Mouse (Mus musculus) MEL (cell line): ENCODE results near the gene Map3k10.

ENCODE experiments used
- CTCF ChIP-seq, 3 experiments: IDR thresholded peaks in 2 of 3; conservative IDR thresholded peaks in 1 of 3; 2 replicates each; pipeline ENCODE4 v1.5.1; 2011 to 2012; ENCODE audit warnings: low read length in 3 of 3, low read depth in 2 of 3, mild to moderate bottlenecking in 2 of 3, improper control_type of control experiment in 1 of 3, inconsistent platforms in 1 of 3, mixed read lengths in 1 of 3, moderate library complexity in 1 of 3; ENCODE audit not compliant: control insufficient read depth in 1 of 3, insufficient read depth in 1 of 3, poor library complexity in 1 of 3, severe bottlenecking in 1 of 3
- E2F4 ChIP-seq: IDR thresholded peaks from 2 replicates; pipeline ENCODE4 v1.6.1; 2011; ENCODE audit warnings: low read depth, low read length, improper control_type of control experiment, borderline replicate concordance
- HCFC1 ChIP-seq: IDR thresholded peaks from 2 replicates; pipeline ENCODE4 v1.6.1; 2012; ENCODE audit warnings: low read depth, mild to moderate bottlenecking, inconsistent platforms, low read length, improper control_type of control experiment, moderate library complexity
- MAFK ChIP-seq: IDR thresholded peaks from 2 replicates; pipeline ENCODE4 v1.6.1; 2011; ENCODE audit warnings: low read depth, mild to moderate bottlenecking, low read length, improper control_type of control experiment, borderline replicate concordance
- MAX ChIP-seq: IDR thresholded peaks from 2 replicates; pipeline ENCODE4 v1.6.1; 2011; ENCODE audit warnings: low read length, improper control_type of control experiment
- MYB ChIP-seq: IDR thresholded peaks from 2 replicates; pipeline ENCODE4 v1.6.1; 2011; ENCODE audit warnings: mild to moderate bottlenecking, low read depth, low read length, improper control_type of control experiment
- POLR2A ChIP-seq, 2 experiments: IDR thresholded peaks; 2 replicates each; pipeline ENCODE4 v1.6.1; 2011 to 2012; ENCODE audit warnings: low read length in 2 of 2, mild to moderate bottlenecking in 2 of 2, control low read depth in 1 of 2, improper control_type of control experiment in 1 of 2, low read depth in 1 of 2, moderate library complexity in 1 of 2; ENCODE audit not compliant: control insufficient read depth in 1 of 2, insufficient read depth in 1 of 2, poor library complexity in 1 of 2
- POLR2AphosphoS2 ChIP-seq: IDR thresholded peaks from 2 replicates; pipeline ENCODE4 v1.6.1; 2011; ENCODE audit warnings: low read length, improper control_type of control experiment
- TAL1 ChIP-seq: IDR thresholded peaks from 2 replicates; pipeline ENCODE4 v1.6.1; 2012; ENCODE audit warnings: mild to moderate bottlenecking, inconsistent platforms, low read length, moderate library complexity, mixed read lengths

DNA sequence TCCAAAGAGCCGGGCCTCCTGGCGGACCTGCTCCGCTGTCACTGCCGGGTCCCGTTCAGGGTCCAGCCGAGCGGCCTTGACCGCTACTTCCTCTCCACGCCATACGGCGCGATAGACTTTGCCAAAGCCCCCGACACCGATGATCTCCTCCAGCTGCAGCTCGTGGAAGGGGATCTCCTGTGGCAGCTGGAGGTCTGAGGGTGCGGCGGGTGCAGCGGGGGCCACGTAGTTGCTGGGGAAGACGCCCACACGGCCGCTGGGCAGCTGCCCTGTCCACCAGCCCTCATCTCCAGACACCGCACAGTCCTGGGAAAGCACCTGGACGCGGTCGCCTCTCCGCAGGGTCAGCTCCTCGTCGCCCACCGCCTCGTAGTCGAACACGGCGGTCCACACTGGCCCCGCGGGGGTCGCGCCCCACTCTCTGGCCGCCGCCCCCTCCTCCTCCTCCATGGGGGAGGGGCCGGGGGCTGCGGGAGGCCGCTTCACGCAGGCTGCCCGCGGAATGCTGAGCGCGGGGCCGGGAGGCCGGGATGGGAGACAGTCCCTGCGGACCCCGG is 745 bp downstream of the Map3k10 start:
- TF ChIP-seq CTCF (IDR thresholded peaks at IDR 0.05 in 2 of 3, conservative IDR thresholded peaks at IDR 0.05 in 1 of 3; ENCODE audit: control insufficient read depth in 1 of 3, insufficient read depth in 1 of 3, low read depth in 2 of 3, low read length in 3 of 3, poor library complexity in 1 of 3, severe bottlenecking in 1 of 3) (no peak), MAX (no peak), MYB (no peak), POLR2A (IDR thresholded peaks at IDR 0.05; ENCODE audit: control insufficient read depth in 1 of 2, insufficient read depth in 1 of 2, low read depth in 1 of 2, low read length in 2 of 2, poor library complexity in 1 of 2) (no peak), HCFC1 (no peak), POLR2AphosphoS2 (no peak), TAL1 (no peak), MAFK (no peak), E2F4 (no peak)
